Mouse (Mus musculus) mouse trophoblast stem cell (cell line): ENCODE data around the gene Ttc7b.

Experiments
- in situ Hi-C, 2 experiments: fragments of 300-500 bp; cut with MseI, MboI; formaldehyde crosslinking; loops; 2 replicates in 1 of 2; 3 replicates in 1 of 2; pipeline ENCODE4 v1.15.1; 2025

The Ttc7b gene

DNA sequence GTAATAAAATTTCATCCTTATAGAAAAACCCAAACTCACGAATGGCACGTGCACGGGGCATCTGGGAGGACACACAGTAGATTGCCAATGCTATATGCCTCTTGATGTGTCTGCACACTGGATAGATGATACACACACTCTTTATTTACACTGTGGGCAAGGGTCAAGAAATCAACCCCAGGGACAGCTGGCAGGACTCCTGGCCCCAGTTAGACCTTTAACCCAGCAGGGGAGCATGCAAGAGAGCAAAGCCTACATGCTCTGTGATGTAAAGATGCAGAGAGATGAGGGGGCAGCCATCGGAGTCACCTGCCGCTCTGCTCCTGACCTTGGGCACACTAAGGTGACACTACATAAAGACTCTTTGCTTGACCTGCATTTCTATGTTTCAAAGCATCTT lies 32.3 kb downstream of the Ttc7b start:
- in situ Hi-C loops = no loop called here

DNA sequence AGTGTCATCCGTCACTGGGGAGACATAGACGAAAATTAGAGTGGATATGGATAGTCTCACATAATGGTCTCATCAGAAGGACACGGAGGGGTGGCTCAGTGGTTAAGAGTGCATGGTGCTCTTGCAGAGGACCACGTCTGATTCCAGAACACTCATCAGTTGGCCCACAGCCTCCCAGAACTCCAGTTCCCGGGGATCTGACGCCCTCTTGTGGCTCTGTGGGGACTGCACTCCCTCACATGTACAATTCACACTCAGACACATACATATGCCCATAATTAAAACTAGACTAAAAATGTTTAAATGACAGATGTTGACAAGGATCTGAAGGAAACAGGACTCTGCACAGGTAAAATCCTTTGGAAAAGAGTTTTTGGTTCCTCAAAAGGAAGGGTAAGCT lies 34.4 kb downstream of the Ttc7b start:
- in situ Hi-C loops = no loop called here

DNA sequence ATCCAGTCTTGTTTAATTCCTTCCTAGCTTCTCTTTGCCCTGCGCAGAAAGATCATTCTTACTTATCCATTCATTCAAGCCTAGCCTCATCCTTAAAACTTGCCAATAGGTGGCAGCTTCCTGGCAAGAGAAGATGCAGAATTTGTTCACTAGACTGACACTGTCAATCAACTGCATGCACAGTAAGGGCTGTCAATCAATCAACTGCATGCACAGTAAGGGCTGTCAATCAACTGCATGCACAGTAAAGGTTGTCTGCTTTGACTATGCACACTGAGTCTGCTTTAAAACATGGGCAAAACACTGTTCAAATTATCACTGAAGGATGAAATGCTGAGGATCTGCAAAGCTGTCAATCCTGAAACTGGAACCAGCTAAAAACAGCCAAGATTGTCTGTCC lies 37.6 kb downstream of the Ttc7b start:
- in situ Hi-C loops = no loop called here

DNA sequence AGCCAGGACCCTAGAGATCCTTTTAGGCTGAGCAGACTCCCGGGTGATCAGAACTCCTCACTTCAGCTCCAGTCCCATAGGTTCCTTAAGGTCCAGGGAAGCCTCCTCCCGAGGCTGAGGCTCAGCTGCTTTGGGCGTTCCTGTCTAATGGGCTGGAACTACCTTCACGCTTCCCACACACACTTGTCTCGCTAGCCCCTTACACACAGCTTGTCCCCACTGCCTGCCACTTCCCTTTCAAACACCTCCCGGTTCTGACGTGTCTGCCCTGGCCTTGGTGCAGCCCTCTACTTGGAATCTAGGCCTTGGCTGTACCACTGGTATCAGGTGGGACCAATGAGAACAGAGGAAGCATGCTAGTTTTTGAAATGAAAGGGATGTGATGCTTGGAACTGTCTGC lies 38.4 kb downstream of the Ttc7b start:
- in situ Hi-C loops = no loop called here

DNA sequence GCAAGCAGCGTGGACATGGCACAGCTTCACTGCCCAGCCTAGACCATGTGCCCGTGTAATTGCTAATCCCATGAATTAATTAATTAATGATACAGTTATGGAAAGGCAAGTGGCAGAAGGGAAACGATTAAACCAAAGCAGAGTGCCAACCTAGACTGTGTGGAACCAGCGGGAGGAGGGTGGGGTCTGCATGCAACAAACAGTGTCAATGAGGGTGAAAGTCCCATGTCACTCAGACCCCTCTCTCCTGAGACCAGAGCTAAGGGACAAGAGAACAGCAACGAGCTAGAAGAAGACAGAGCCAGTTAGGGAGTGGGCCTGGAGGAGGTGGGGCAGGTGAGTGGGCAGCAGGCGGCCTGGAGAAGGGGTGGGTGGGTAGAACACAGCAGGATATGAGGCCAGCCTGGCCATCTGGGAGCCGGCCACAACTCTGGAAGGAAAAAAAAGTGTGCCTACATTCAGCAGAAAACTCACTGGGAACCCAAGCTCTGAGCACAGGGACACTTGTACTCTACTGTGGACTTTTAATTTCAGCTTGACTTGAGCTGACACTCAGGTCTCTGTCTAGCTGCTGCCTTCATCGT lies 39.1 kb downstream of the Ttc7b start:
- in situ Hi-C loops = no loop called here

DNA sequence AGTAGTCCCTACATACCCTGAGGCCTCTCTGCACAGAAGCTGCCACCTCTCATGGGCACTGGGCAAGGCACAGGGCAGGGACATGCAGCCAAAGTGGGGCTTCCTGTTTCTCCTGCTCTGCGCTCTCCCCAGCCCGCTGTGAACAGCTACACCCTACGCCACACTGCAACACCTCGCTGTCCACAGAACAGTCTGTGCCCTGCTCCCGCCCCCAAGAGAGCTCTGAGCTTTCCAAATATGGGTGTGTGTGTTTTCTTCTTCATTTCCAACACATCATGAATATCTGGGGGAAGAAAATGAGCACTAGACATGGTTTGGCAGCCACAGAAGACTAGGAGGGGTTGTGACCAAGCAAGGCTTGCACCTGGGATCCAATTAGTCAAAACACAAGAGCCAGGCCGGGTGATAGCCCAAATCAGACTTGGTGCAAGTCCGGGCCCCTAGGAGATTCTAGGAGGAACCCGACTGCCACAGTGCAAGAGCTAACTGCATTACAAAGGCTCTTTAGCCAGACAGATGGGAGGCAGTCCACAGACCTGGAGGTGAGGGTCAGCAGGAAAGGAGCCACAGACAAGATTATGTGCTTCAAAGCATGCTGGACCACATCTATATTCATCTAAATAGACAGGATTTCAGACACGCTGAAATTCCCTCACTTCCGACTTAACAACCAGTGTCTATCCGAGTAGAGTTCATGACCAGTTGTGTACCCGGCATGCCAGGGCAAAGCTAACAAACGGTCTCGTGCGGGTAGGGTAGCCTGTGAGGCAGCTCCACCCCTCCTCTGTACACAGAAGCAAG lies 39.8 kb downstream of the Ttc7b start:
- in situ Hi-C loops = no loop called here

DNA sequence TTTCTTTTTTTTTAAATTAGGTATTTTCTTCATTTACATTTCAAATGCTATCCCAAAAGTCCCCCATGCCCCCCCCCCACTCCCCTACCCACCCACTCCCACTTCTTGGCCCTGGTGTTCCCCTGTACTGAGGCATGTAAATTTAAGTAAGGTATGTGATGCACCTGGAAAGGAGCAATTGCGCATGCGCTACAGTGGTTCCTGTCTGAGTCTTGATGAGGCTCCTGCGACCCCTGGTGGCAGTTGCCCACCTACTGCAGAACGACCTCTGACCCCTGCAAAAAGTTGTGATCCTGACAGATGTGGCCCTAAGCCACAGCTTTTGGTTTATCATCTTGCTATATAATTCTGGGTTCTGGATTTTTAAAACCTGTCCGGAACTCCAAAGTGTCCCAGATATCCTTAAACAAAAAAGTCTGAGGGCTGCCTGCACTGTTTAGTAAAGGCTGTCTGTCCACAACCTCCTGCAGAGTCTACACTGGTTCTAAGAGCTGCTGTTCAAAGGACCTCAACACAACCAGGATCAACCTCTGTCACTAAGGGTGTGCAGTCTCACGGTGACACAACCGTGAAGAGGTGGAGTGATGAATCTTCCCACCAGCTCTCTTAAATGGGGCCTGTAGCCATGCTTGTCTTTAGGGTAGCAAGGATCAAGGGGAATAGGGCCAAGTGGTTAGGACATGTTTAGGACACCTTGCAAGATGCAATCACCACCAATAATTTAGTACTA lies 40.6 kb downstream of the Ttc7b start:
- in situ Hi-C loops = no loop called here

DNA sequence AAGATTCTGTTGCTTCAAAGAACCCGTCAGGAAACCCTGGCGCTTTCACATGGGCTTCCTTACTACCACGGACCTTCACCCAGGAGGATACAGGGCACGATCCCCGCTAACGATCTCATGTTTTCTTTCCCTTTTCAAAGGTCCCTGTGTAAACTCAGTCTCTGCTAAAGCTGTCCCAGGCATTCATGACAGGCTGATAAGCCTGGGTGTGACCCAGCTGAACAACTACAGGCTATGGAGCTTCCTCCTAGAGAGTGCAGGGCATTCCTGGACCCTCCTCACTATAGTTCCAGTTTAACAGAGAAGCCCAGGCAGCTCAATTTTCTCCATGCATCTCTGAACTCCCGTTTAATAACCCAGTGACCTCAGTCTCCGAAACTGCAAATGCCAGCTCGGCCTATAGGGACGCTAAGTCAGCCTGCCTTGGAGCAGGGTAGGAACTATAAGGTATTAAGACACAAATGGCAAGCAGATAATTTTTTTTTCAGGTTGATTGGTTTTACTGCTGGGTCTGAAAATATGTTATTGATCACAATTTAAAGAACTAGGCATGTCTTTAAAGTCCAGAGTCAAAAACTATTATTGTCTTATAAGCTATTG lies 41.3 kb downstream of the Ttc7b start:
- in situ Hi-C loops = no loop called here

DNA sequence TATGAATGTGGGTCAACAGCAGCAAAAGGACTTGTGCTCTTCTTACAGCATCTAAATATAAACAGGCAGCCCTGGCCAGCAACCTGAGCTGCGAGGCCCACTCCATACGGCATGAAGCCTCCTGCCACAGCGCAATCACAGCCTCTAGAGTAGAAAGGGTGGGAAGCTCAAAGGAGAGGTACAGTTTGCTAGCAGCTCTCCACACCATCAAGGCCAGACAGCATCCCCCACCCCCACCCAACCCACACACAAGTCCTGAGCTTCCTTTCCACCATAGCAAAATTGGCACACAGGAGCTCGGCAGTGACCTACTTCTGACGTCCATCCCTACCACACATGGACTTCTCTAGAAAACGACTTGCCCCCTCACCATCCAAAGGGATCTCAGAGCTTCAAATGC lies 42.0 kb downstream of the Ttc7b start:
- in situ Hi-C loops = no loop called here

DNA sequence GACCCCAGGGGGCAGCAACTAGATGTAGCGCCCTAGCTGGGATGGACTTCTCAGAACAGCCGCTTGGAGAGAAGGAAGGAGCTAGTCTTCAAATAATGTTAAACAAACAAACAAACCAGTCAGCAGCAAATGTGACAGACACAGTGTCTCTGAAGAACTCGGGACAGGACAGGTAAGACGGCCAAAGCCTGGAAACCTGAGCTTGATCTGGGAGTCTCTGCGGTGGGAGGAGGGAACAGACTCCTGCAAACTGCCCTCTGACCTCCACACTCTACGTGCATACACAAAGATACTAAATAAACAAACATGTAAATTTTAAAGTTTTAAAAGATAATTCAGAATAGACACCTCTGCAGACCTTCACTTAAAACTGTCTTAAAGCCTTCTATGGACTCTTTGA lies 42.5 kb downstream of the Ttc7b start:
- in situ Hi-C loops = no loop called here

DNA sequence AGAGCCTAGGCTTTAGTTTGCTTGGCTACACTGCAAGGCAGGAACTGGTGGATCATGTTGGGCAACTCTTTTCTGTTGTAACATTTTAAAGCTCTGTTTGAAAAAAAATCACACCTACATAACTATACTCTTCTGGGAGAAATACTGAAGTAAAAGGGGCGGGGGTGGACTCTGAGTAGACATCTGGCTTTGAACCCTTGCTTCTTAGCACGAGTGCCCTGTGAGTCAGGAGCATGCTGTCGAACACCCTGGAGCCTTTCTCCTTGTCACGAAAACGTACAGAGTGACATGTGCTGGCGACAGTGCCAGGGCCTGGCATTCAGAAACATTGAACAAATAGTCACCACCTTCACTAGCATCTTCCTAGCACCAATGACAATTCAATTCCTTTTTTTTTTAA lies 43.2 kb downstream of the Ttc7b start:
- in situ Hi-C loops = no loop called here

DNA sequence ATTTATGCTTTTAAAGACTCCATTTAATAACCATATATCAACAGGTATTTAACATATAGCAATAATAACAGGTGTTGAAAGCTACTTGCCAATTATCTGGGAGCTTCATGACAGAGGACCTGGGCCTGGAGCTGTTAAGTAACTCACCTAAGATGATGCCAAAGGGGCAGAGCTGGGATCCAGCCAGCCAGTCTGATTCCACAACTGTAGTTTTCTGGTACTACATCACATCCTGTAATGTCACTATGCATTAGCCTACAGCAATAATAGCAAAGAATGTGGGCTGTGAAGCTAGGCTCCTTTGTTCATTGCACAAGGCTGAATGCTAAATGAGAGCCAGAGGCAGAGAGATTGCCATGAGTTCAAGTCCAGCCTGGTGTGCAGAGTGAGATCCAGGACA lies 44.3 kb downstream of the Ttc7b start:
- in situ Hi-C loops = no loop called here

DNA sequence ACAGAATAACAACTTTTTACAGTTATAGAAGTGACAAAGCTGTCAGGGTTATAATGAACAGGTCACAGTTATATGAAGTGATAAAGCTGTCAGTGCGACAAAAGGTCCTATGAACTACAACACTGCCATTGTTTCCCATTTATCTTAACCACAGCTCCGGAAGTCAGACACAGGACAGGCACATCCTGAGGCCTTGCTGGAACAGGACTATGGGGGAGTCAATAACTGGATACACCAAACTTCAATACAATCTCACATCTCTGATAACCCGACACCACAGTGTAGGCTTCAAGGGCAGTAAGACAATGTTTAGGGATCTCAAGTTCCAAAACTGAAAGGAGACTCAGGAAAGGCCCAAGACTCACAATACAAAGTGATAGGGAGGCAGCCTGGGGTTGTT lies 45.1 kb downstream of the Ttc7b start:
- in situ Hi-C loops = no loop called here

DNA sequence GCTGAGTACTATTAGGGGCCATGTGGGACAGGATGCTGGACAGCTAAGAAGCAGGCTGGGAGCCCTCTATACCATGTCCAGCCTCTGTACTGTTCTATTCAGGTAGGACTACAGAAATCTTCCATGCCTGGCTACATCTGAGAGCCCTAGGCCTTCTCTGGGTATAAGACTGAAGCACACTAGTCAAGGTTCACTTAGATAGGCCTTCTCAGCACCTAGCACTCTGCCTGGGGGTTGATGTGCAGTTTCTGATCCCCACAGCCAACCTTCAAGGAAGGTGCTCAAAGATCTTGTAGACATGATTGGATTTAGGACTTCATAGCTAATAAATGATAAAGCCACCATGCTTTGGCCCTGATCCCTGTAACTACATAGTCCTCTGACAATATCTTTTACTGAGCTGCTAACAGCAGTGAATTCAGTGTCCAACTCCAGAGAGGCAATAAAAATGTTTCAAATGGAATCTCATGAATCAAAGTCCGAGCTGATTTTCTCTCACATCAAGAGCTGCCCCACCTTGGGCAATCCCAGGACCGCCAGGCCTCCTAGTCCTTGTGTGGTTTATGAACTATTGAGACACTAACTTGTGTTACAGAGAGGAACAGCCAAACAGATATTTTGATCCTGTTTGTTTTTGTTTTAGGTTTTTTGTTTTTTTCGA lies 45.8 kb downstream of the Ttc7b start:
- in situ Hi-C loops = no loop called here

DNA sequence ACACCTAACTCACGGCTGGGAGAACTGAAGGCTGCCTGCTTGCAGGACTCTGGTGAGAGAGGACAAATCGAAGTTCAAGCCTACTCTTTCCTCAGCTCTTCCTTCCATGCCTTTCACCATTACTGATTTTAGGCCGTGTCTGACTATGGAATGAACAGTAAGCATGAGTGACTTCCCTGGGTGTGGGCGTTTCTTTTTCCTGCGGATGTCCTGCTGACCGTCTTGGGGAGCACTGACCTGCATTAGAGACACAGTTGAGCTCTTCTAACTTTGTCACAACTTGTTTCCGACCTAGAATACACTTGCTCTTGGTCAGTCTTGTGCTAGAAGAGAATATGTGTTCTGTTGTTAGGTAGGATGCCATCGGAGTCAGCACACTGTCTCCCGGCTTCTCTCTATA lies 50.3 kb downstream of the Ttc7b start:
- in situ Hi-C loops = no loop called here

DNA sequence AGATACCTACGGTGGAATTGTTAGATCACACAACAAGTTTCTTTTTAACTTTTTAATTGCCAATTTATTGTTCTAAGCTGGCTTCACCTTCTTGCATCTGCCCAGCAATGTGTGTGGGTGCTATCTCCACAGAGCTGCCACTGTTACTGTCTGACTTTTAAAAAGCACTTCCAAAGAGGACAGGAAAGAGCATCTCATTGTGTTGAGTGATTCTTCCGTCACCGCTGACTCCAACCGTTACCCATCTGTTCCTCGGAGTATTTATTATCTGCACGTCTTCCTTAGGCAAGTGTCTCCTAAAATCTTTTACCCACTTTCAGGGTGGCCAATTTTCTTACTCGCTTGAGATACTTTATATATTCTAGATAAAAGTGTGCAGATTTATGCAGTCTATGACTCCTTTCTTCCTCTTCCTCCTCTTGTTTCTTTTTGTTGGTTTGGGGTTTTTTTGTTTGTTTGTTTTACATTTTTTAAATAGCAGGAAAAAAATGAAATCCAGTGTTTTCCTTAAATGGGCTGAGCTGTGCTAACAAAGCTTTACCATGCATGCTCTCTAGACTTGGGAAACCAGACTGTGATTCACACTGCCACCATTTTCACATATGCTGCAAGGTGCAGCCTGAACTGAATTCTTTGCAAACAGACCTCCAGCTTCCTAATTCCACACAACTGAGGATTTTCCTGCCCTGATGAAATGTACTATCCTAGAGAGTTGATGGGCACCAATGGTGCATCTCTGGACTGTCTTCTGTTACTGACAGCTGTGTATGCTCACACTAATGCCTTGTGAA lies 50.9 kb downstream of the Ttc7b start:
- in situ Hi-C loops = no loop called here

DNA sequence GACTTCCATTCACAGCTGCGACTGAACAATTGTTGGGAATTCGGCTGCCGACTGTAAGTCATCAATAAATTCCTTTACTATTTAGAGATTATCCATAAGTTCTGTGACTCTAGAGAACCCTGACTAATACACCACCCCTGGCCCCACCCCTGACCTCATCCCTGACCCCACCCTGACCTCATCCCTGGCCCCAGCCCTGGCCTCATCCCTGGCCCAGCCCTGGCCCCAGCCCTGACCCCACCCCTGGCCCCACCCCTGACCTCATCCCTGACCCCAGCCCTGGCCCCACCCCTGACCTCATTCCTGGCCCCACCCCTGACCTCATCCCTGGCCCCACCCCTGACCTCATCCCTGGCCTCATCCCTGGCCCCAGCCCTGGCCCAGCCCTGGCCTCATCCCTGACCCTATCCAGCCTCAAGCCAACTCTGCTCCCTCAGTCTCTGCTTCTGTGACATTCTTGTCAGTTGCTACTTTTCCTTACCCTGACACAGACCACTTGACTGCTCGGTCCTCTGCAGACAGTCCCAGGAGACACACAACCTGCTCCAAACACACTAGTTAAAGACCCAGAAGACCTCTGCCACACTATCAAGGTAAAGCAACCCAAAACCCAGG lies 55.4 kb downstream of the Ttc7b start:
- in situ Hi-C loops = no loop called here

DNA sequence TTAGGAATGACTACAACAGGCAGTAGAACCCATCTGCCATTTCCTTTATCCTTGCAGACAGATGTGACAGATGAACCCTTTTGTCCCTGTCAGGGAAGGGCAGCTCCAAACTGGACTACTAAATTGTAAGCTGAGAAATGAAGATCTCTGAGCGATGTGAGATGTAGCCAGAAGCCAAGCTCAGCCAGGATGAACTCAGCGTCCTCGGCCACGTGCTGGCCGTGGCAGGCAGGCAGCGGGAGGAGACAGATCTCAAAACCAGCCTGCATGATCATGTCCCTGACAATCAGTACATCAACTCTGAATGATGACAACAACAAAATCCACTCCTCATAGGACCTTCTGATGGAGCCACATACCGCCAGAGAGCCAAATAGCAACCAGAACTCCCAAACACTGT lies 62.9 kb downstream of the Ttc7b start:
- in situ Hi-C loops = no loop called here

DNA sequence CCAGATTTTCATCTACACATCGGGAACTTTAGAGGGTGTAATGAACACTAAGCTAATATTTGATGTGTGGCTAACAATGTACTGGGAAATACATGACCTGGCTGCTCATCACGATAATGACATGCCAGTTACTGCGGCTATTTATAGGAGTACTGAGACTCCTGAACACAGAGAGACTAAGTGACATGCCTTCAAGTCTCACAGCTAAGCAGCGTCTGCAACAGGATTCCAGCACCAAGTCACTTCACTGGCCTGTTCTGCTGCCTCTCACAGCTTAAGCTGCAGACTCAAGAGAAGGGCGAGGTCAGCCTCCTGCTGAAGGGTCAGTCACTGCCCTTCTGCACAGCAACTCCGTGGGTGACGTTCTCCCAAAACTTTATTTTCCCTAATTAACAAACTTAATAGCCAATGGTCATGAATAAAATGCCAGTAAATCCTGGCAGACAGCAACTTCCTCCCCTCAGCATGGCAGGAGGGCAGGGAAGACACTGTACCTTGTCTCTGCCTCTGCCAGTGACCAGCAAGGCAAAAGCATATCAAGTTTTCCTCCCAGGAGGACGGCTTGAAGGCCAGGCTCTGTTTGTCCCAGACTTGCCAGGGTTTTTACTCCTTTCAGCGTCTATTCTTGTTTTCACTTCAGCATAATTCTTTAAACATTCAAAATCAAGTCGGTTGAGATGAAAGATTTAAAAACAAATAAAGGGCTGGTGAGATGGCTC lies 64.2 kb downstream of the Ttc7b start:
- in situ Hi-C loops = no loop called here

DNA sequence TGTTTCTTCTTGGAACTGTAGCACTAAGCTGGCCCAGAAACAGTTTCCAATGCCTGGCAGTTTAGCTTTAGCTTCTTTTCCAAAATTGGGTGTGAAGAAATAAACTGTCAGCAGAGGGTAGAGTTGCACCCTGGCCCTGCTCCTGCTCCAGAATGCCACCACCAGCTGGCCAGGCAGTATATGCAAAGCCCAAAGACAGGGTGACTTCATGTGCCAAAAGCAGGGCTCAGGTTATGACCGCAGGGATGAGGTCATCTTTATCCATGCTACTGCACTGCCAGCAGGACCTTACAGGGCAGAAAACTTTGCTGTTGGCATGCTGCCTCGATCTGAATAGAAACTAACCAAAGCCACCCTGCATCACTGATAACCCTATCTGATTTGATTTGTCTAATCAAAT lies 65.2 kb downstream of the Ttc7b start:
- in situ Hi-C loops = no loop called here
